Mouse (Mus musculus): ENCODE results near the gene Cfap206.

The Cfap206 gene

DNA sequence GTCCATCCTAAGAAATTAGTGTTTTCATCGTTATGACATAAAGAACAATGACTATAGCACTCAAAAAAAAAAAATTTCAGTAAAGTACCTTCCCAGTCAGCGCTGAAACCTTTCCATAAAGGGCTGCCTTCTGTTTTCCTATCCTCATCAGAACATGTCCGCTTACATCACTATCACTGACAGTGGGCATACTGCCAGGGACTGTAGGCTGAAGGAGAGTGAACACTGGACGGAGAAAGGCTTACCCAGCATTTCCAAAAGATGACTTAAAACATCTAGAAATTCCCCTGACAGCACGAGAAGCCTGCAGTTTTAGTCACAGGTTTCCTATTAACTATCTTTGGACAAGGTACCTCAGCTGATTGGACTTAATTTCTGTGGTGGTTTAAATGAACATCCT, 56.3 kb downstream of the Cfap206 start:
- DNase-seq (ENCODE audit: extremely low spot score, low spot score) = no peak

DNA sequence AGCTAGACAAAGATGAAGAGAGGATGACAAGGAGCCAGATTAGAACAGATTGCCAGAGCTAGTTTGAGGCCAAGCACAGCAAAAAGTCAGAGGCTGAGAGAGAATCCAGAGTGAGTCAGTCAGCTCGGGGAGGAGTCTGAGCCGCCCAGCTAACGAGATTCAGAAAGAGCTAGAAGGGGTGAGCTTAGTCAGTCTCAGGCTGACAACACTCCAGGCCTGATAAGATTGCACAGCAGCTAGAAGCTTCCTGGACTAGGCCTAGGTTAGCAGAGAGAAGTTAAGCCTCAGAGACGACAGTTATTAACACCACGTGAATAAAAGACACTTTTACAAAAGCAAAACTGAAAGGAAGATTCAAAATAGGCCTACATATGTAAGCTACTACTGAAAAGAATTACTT, 62.1 kb downstream of the Cfap206 start:
- no peak for DNase-seq (ENCODE audit: extremely low spot score, low spot score)

DNA sequence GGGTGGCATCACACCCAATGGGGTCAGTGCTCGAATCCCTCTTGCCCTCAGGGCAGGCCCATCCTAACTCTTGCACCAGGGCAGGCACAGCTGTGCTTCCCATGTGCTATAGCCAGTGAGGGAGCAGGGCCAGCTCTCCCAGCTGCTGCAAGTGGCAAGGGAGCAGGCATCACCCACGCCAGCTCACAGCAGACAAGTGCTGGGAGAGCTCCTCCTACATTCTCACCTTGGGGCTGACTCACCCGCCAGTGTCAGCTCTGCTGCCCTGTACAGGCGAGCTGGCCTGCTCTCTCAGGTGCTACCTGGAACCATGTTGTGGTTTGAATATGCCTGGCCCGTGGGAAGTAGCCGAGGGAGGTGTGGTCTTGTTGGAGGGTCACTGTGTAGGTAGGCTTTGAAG, 68.1 kb downstream of the Cfap206 start:
- no peak for DNase-seq (ENCODE audit: extremely low spot score, low spot score)

DNA sequence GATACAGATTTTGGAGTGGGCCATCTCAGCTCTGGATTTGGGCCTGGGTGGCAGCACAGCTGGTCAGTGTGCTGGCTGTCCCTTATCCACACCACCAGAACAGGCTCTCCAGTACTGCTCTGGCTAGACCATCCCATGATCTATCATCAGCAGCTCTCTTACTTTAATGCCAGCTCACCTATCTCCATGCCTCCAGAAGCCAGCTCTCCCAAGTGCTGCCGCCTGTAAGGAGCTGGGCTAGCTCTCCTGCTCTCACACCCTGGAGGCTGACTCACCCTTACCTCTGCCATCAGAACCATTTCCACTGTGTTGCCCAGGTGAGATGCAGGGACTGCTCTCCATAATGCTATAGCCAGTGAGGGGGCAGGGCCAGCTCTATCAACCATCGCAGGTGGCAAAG, 68.5 kb downstream of the Cfap206 start:
- no peak for DNase-seq (ENCODE audit: extremely low spot score, low spot score)

DNA sequence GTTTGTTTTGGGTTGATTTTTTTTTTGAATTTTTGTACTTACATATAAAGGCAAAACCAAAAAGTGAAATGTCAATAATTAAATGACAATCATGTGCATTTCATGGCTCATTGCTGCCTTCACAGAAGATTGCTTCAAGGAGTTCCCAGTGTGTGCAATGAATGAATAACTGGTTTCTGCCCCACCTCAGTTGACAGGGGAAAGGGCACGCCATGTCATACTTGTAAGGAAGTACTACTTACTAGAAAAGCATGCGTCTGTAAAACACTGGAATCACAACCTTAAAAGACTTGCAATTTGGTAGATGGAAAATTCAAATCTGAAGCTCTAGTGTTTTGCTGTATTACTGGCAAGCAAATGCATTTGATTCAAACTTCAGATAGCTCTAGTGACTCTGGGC, 71.0 kb downstream of the Cfap206 start:
- DNase-seq (ENCODE audit: extremely low spot score, low spot score) = no peak

DNA sequence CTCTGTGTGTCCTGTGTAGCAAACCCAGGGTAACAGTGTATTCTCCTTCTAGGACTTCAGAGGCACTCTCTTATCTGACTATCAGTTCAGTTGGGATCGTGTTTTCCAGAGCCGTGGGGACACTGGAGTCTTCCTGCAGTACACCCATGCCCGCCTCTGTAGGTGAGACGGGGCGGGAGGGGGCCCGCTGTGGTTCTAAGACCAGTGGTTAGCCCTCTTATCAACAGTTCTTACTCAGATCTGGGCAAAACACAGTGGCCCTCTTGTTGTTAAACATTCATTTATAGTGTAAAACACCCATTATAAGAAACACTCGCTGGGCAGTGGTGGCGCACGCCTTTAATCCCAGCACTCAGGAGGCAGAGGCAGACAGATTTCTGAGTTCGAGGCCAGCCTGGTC, 73.9 kb downstream of the Cfap206 start:
- no peak for DNase-seq (ENCODE audit: extremely low spot score, low spot score)

DNA sequence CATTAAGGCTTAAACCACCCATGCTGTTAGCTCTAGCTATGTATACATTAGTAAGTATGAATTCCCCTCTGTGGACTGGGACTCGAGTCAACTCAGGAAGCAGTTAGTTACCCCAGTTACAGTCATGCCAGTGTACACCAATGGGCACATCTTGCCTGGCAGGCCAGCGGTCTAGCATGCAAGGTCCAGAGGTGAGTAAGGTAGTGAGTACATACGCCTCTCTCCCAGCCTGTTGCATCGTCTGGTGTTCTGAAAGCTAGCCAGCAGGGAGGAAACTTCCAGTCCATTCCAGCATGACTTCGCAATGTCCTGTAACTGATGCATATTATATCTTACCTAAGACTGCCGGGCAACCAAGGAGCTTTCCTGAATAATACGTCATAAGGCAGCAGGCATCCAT, 76.8 kb downstream of the Cfap206 start:
- DNase-seq (ENCODE audit: extremely low spot score, low spot score) = no peak

DNA sequence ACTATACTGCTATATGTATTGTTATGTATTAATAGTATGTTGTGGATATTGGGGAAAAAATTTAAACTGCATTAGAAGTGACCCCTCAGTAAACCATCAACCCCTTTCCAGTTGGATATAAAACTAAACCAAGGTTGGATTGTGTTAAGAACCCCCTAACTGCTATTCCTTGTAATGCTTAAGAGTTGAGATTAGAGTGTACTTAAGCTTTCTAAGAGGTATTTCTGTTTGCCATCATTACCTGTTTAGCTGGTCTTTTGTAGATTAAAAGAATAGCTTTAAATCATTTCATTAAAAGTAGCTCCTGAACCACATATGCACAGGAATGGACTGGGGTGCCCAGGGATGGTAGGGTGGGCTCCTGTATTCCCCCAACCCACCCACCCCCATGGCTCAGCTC, 85.2 kb downstream of the Cfap206 start:
- DNase-seq (ENCODE audit: extremely low spot score, low spot score) = no peak

DNA sequence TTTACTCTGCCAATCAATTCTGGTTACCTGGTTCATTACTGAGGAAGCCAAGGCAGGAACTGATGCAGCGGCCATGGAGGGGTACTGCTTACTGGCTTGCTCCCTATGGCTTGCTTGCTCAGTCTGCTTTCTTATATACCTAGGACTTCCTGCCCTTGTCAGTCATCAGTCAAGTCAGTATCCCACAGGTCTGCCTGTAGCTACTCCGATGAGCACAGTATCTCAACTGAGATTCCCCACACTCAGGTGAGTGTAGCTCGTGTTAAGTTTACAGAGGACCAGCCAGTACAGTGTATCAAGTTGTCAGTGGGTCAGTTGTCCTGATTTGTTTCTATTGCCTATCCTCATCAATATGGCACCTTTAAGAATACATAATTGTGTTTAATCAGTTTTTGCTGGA, 89.3 kb downstream of the Cfap206 start:
- DNase-seq (ENCODE audit: extremely low spot score, low spot score) = no peak

DNA sequence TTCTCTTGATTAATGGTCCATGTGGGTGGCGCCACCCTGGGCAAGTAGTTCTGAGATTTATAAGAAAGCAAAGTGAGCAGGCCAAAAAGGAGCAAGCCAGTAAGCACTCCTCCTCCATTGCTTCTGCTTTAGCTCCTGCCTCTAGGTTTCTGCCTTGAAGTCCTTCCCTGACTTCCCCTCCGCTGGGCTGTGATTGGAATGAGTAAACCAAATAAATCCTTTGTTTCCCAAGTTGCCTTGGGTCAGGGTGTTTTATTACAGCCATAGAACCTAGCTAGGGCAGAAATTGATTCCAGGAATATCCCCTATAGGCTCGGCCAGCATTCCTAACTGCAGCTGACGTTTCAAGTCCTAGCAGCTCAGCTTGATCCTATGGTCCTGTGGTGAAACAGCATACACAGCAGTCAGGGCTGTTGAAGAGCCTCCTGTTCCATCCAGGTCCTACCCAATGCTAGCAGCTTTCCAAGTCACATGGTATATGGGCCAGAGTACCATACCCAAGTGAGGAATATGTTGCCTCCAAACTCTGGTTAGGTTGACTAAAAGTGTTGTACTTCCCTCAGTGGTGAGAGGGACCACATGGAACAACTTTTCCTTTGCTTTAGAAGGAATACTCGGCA, 90.2 kb downstream of the Cfap206 start:
- DNase-seq (ENCODE audit: extremely low spot score, low spot score) = no peak

Measured in neural tube, embryonic 10.5 days (tissue).